Mouse (Mus musculus): ENCODE measurements around the gene Eif2b3. TPM values are rescaled to one million over a fixed set of nuclear protein-coding genes. Genes with fewer than 3 reads are reported as not detected.

The Eif2b3 gene
- polyA plus RNA-seq, 1 experiment from 2014 or later: 49.6 TPM

DNA sequence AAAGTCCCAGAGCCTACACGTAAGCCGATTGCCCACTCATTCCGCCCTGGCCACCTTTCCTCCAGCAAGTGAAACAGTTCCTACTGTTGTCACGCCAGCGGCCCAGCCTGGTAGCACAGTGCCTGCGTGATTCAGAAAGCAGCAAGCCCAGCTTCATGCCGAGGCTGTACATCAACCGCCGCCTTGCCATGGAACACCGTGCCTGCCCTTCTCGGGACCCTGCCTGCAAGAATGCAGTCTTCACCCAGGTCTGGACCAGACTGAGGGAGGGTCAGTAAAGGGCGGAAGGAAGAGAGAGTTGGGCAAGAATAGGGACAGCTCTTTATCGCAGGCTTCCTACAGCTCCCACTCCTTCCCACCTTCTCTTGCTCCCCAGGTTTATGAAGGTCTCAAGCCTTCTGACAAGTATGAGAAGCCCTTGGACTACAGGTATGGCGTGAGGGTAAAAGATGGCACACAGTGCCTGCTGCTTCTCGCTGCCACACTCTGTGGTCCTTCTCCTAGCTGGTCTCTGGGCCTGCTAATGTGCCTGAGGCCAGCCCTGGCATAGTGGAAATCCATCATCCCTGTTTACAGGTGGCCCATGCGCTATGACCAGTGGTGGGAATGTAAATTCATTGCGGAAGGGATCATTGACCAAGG lies 19.6 kb upstream of the Eif2b3 start:
- 93% methylated on average over 17 of the region's 17 CpGs for WGBS
- no peak overlapping the region for H3K9ac ChIP-seq
- H3K9me3 ChIP-seq (replicated peaks): no peaks in the 10 kb centered on the region
- H3K27me3 ChIP-seq: no peaks in the 10 kb centered on the region
- no peak for ATAC-seq (replicated peaks; ENCODE audit: low FRiP score)
- H3K4me2 ChIP-seq: no peak overlapping the region
- H3K4me3 ChIP-seq (replicated peaks): no peak overlapping the region
- no peak overlapping the region for H3K27ac ChIP-seq
- peaks cover 52% of the 10 kb centered on the region for H3K36me3 ChIP-seq
- H3K4me1 ChIP-seq: peaks cover 23% of the 10 kb centered on the region

GRCm38 (mm10) chr4:117001957-117002356 lies 17.2 kb upstream of the Eif2b3 start:
- Histone ChIP-seq H3K4me3 (replicated peaks) (no peak overlapping the region), H3K9me3 (replicated peaks) (no peaks in the 10 kb centered on the region), H3K27ac (no peak overlapping the region), H3K4me2 (no peak overlapping the region), H3K9ac (no peak overlapping the region), H3K36me3 (peaks cover 52% of the 10 kb centered on the region), H3K4me1 (peaks cover 7% of the 10 kb centered on the region), H3K27me3 (no peaks in the 10 kb centered on the region)
- 88% methylated on average over 16 of the region's 16 CpGs for WGBS
- ATAC-seq (replicated peaks; ENCODE audit: low FRiP score): no peak

DNA sequence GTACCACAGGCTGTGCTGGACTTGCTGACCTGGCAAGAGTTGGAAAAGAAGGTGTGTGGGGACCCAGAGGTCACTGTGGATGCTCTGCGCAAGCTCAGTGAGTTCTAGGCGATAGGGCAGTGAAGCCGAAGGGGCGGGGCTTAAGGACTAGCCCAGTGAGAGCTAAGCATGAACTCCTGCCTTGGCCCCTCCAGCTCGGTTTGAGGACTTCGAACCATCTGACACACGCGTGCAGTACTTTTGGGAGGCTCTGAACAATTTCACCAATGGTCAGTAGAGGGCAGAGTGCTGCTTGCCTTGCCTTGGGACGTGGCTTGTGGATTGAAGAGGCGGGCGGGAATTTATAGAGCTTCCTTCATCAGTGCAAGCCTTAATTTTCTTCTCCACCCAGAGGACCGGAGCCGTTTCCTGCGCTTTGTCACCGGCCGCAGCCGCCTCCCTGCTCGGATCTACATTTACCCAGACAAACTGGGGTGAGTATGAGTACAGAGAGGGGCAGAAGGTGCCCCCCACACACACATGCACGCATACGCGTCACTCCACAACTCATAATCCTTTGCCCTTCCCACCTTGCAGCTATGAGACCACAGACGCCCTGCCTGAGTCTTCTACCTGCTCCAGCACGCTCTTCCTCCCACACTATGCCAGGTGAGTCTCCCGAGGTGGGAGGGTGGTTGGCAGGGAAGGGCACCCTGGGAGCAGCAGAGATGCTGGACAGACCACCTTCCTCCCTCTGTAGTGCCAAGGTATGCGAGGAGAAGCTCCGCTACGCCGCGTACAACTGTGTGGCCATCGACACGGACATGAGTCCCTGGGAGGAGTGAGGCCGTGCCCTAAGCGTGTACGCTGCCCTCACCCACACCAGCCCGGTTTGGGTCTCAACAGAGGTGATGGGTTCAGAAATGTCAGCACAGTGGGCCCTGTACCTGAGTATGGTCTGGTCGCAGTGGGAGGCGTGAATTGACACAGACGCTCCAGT lies 16.4 kb upstream of the Eif2b3 start:
- H3K27me3 ChIP-seq: no peaks in the 10 kb centered on the region
- 53% methylated on average over 38 of the region's 38 CpGs for WGBS
- H3K27ac ChIP-seq: no peak overlapping the region
- no peak overlapping the region; the same call in 1 of the 2 replicates for H3K4me2 ChIP-seq
- no peak overlapping the region for H3K4me3 ChIP-seq (replicated peaks)
- no peaks in the 10 kb centered on the region for H3K9me3 ChIP-seq (replicated peaks)
- peak; percentile 82 for ATAC-seq (replicated peaks; ENCODE audit: low FRiP score)
- peaks cover 7% of the 10 kb centered on the region for H3K4me1 ChIP-seq
- peaks cover 52% of the 10 kb centered on the region for H3K36me3 ChIP-seq
- H3K9ac ChIP-seq: no peak overlapping the region

DNA sequence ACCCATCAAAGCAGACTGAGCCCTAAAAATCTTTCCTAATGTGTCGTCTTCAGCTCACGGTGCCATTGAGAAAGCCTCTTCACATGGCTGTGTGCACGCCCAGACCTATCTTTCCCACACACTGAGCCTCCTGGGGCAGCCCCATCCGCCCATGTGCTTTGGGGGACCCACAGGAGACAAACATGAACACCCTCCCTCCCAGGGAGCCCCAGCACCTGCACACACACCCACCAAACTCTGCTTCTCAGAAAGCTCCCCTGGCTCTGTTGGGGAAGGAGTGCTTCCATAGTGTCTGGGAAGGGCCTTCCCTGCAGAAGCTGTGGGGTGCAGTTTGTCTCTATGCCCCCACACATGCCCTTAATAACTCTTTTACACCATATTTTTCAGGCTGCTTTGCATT lies 14.6 kb upstream of the Eif2b3 start:
- Histone ChIP-seq H3K4me2 (no peak overlapping the region), H3K27me3 (no peaks in the 10 kb centered on the region), H3K9me3 (replicated peaks) (no peaks in the 10 kb centered on the region), H3K27ac (no peak overlapping the region), H3K4me1 (peaks cover 7% of the 10 kb centered on the region), H3K9ac (no peak overlapping the region), H3K36me3 (peaks cover 39% of the 10 kb centered on the region), H3K4me3 (replicated peaks) (no peak overlapping the region)
- ATAC-seq (replicated peaks; ENCODE audit: low FRiP score): no peak
- WGBS: 87% methylated on average over 4 of the region's 4 CpGs

GRCm38 (mm10) chr4:117005611-117006400 lies 13.4 kb upstream of the Eif2b3 start:
- WGBS: 79% methylated on average over 7 of the region's 7 CpGs
- no peak for ATAC-seq (replicated peaks; ENCODE audit: low FRiP score)
- Histone ChIP-seq H3K9me3 (replicated peaks) (no peaks in the 10 kb centered on the region), H3K27me3 (no peaks in the 10 kb centered on the region), H3K4me3 (replicated peaks) (no peak overlapping the region), H3K4me1 (peaks cover 7% of the 10 kb centered on the region), H3K27ac (no peak overlapping the region), H3K9ac (no peak overlapping the region), H3K4me2 (no peak overlapping the region), H3K36me3 (peaks cover 28% of the 10 kb centered on the region)

DNA sequence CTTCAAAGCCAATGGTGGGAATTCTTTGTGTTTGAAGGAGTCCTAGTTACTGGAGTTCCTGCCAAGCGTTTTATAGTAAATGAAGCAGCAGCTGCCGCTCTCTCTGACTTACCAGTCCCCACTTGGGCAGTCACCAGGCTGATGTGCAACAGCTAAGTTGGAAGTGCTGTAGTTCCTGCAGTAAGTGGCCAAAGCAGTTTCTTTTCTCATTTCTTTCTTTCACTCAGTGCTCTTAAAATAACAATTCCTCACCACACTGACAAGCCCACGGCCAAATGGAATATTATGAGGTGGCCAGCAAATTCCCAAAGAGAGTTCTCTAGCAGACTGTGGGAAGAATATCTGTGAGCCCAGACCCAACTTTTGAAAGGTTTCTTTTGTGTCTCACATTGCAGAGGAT lies 12.1 kb upstream of the Eif2b3 start:
- 61% methylated on average over 3 of the region's 3 CpGs for WGBS
- Histone ChIP-seq H3K4me2 (no peak overlapping the region), H3K9me3 (replicated peaks) (no peaks in the 10 kb centered on the region), H3K27ac (no peak overlapping the region), H3K27me3 (no peaks in the 10 kb centered on the region), H3K9ac (no peak overlapping the region), H3K36me3 (peaks cover 18% of the 10 kb centered on the region), H3K4me1 (peaks cover 7% of the 10 kb centered on the region), H3K4me3 (replicated peaks) (no peak overlapping the region)
- no peak for ATAC-seq (replicated peaks; ENCODE audit: low FRiP score)

- H3K4me3 ChIP-seq (replicated peaks): no peak overlapping the region
- no peaks in the 10 kb centered on the region for H3K4me1 ChIP-seq
- no peak overlapping the region for H3K4me2 ChIP-seq
- no peak for ATAC-seq (replicated peaks; ENCODE audit: low FRiP score)
- H3K9me3 ChIP-seq (replicated peaks): no peaks in the 10 kb centered on the region
- H3K27me3 ChIP-seq: no peaks in the 10 kb centered on the region
- H3K9ac ChIP-seq: no peak overlapping the region
- H3K27ac ChIP-seq: no peak overlapping the region
- 83% methylated on average over 5 of the region's 5 CpGs for WGBS
- no peaks in the 10 kb centered on the region for H3K36me3 ChIP-seq
These were observed 9.0 kb upstream of the Eif2b3 start for GRCm38 (mm10) chr4:117010231-117010630.

DNA sequence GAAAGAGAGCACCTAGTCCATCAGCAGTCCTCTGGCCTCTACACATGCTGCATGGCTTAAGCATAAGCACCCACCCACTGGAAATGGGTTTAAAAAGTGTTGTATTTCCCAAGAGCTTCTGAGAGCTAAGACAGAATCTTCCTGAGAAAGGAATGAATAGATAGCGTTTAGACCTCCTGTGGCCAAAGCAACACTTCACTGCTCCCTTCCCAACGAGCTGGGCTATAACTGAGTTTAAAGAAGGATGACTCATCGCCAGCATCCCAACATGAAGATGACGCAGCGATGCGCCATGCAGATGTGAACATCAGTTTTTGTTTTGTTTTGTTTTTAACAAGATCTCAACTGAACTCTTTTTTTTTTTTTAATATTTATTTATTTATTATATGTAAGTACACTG lies 5.6 kb upstream of the Eif2b3 start:
- H3K27ac ChIP-seq: no peak overlapping the region
- no peaks in the 10 kb centered on the region for H3K4me1 ChIP-seq
- no peak for ATAC-seq (replicated peaks; ENCODE audit: low FRiP score)
- WGBS: 90% methylated on average over 6 of the region's 6 CpGs
- H3K4me3 ChIP-seq (replicated peaks): no peak overlapping the region
- no peaks in the 10 kb centered on the region for H3K9me3 ChIP-seq (replicated peaks)
- no peaks in the 10 kb centered on the region for H3K27me3 ChIP-seq
- H3K9ac ChIP-seq: no peak overlapping the region
- H3K36me3 ChIP-seq: no peaks in the 10 kb centered on the region
- H3K4me2 ChIP-seq: no peak overlapping the region

DNA sequence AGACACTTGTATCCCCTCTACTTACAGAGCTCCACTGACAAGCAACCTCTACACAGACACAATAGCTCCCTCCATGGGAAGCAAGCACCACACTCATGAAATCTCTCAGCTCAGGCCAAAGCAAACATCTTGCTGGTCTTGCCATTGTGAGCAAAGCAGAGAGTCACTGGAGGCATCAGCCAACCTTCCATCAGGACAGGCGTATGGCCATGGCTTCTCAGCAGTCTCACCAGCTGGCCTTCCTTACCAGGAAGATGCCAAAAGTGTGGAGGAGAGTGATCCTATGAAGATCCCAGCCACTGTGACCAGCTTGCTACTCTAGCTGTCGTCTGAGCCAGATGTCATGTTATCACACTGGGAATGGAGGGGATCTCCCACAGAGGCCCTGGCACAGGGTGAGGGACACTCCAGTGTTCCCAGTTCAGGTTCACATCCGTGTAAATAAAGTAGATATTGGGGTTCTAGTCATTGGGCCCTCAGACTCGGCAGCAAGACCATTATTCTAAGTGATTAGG lies 4.2 kb upstream of the Eif2b3 start:
- peaks cover 5% of the 10 kb centered on the region for H3K4me1 ChIP-seq
- no peak overlapping the region for H3K4me2 ChIP-seq
- no peaks in the 10 kb centered on the region for H3K9me3 ChIP-seq (replicated peaks)
- H3K4me3 ChIP-seq (replicated peaks): no peak overlapping the region
- H3K27ac ChIP-seq: no peak overlapping the region
- no peaks in the 10 kb centered on the region for H3K36me3 ChIP-seq
- no peak overlapping the region for H3K9ac ChIP-seq
- no peaks in the 10 kb centered on the region for H3K27me3 ChIP-seq
- no peak for ATAC-seq (replicated peaks; ENCODE audit: low FRiP score)
- 66% methylated on average over 4 of the region's 4 CpGs for WGBS

DNA sequence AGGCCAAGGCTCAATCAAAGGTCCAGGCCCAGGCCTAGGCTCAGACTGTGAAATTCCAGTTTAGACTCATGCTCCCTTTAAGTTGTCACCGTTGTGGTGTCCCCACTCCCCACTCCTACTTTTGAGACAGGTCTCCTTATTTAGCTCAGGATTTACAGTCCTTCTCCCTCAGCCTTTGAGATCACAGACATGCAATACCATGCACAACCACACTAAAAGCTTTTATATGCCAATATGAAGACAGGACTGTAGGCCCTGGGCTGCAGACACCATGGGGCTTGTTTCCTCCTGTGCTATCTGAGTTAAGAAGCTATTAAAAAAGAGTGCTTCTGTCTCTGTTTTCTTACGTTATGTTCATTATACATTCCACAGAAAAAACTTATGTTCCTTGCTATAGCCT lies 1.5 kb upstream of the Eif2b3 start:
- H3K4me1 ChIP-seq: peaks cover 13% of the 10 kb centered on the region
- no peak overlapping the region for H3K27ac ChIP-seq
- H3K36me3 ChIP-seq: peaks cover 8% of the 10 kb centered on the region
- no peak overlapping the region for H3K4me2 ChIP-seq
- H3K9ac ChIP-seq: no peak overlapping the region
- no peaks in the 10 kb centered on the region for H3K27me3 ChIP-seq
- H3K9me3 ChIP-seq (replicated peaks): no peaks in the 10 kb centered on the region
- 74% methylated on average over 2 of the region's 2 CpGs for WGBS
- no peak for ATAC-seq (replicated peaks; ENCODE audit: low FRiP score)
- no peak overlapping the region for H3K4me3 ChIP-seq (replicated peaks)

DNA sequence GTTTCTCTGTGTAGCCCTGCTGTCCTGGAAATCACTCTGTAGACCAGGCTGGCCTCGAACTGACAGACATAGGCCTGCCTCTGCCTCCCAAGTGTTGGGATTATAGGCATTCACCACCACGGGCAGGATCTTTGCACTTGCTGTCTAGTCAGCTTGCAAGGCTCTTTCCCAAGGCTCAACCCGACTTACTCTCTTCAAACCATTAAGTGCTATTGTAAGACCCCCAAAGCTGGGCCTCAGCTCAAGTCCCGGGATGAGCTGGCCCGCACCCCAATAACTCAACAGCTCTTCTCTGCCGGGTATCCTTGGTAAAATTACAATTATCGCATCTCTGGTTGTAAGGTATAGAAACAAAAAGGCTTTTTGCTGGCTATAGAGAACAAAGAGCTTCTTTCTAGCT lies 875 bp upstream of the Eif2b3 start:
- Histone ChIP-seq H3K27ac (no peak overlapping the region), H3K27me3 (no peaks in the 10 kb centered on the region), H3K9me3 (replicated peaks) (no peaks in the 10 kb centered on the region), H3K36me3 (peaks cover 14% of the 10 kb centered on the region), H3K4me2 (no peak overlapping the region), H3K4me3 (replicated peaks) (no peak overlapping the region), H3K9ac (no peak overlapping the region), H3K4me1 (peaks cover 13% of the 10 kb centered on the region)
- ATAC-seq (replicated peaks; ENCODE audit: low FRiP score): no peak
- 90% methylated on average over 7 of the region's 7 CpGs for WGBS

GRCm38 (mm10) chr4:117023469-117023868 lies 4.3 kb downstream of the Eif2b3 start:
- Histone ChIP-seq H3K4me1 (peaks cover 13% of the 10 kb centered on the region), H3K9me3 (replicated peaks) (no peaks in the 10 kb centered on the region), H3K4me3 (replicated peaks) (no peak overlapping the region), H3K4me2 (no peak overlapping the region), H3K9ac (no peak overlapping the region), H3K27me3 (no peaks in the 10 kb centered on the region), H3K36me3 (peaks cover 27% of the 10 kb centered on the region), H3K27ac (no peak overlapping the region)
- ATAC-seq (replicated peaks; ENCODE audit: low FRiP score): no peak
- WGBS: 95% methylated on average over 4 of the region's 4 CpGs

Measured in kidney, embryonic 15.5 days (tissue).